Mouse (Mus musculus) liver, adult 2 months (tissue): ENCODE measurements around the gene Dyrk2.

ENCODE experiments used
- CTCF ChIP-seq: fragments of 200-500 bp; IDR thresholded peaks from 2 replicates; pipeline ENCODE4 v1.5.1; 2011; ENCODE audit warnings: low read depth, low read length, control low read depth
- POLR2A ChIP-seq: fragments of 200-500 bp; IDR thresholded peaks from 2 replicates; pipeline ENCODE4 v1.6.1; 2011; ENCODE audit warnings: low read length, control low read depth; ENCODE audit not compliant: insufficient read depth; ENCODE audit errors: extremely low read depth

DNA sequence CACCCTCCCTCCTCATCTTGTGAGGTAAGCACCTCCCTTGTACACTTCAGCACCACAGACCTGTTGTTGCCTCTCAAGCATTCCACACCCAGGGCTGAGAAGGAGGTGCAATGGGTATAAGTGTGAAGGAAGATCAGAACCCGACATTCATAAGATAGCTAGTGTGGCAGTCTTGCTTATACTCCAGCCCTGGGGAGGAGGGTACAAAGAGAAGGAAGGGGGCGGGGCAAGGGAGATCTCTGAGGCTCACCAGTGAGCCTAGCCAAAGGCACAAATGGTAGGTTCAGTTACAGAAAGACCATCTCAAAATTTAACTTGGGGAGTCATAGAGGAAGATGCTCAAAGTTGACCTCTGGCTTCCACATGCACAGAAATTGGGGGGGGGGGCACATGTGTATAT, 14.1 kb upstream of the Dyrk2 start:
- TF ChIP-seq CTCF (no peak), POLR2A (no peak)
